Mouse (Mus musculus): Measurements from ENCODE around the gene Hs6st3. TPM values are rescaled to one million over a fixed set of nuclear protein-coding genes. Genes with fewer than 3 reads are reported as not detected.

Gene Hs6st3
- polyA plus RNA-seq, 2 experiments = 0.02 TPM; not detected in 1

- ATAC-seq (ENCODE audit: insufficient read depth) (no peak), DNase-seq (ENCODE audit: low read depth in 3 of 3, low spot score in 3 of 3) (no peak)
- Histone ChIP-seq H3K9me3 (ENCODE audit: control insufficient read depth, low read length) (no peaks in the 10 kb centered on the region), H3K36me3 (replicated peaks; ENCODE audit: control insufficient read depth, insufficient read depth, low read depth) (no peaks in the 10 kb centered on the region), H3K4me1 (replicated peaks; ENCODE audit: control insufficient read depth in 2 of 2, insufficient read depth in 2 of 2, low read length in 1 of 2) (no peaks in the 10 kb centered on the region), H3K4me2 (ENCODE audit: low read depth) (no peak overlapping the region), H3K27ac (no peak overlapping the region), H3K27me3 (ENCODE audit: control insufficient read depth, insufficient read depth, low read length) (no peaks in the 10 kb centered on the region), H3K4me3 (ENCODE audit: insufficient read depth in 1 of 2, low read depth in 2 of 2, low read length in 2 of 2) (no peak overlapping the region), H3K9ac (replicated peaks) (no peak overlapping the region)
- 60% methylated on average over 2 of the region's 2 CpGs for WGBS (ENCODE audit: insufficient replicate concordance)
- no peak for TF ChIP-seq EP300 (IDR thresholded peaks at IDR 0.05; ENCODE audit: low read depth)
- TF ChIP-seq CTCF (IDR thresholded peaks at IDR 0.05; ENCODE audit: low read depth) = no peak
Measured at GRCm38 (mm10) chr14:119233598-119233997, 95.5 kb downstream of the Hs6st3 start.

GRCm38 (mm10) chr14:119247131-119247530 is 109.0 kb downstream of the Hs6st3 start:
- ATAC-seq (ENCODE audit: insufficient read depth) (no peak), DNase-seq (ENCODE audit: low read depth in 3 of 3, low spot score in 3 of 3) (no peak)
- Histone ChIP-seq H3K27me3 (ENCODE audit: control insufficient read depth, insufficient read depth, low read length) (no peaks in the 10 kb centered on the region), H3K4me1 (replicated peaks; ENCODE audit: control insufficient read depth in 2 of 2, insufficient read depth in 2 of 2, low read length in 1 of 2) (no peaks in the 10 kb centered on the region), H3K4me2 (ENCODE audit: low read depth) (no peak overlapping the region), H3K4me3 (ENCODE audit: insufficient read depth in 1 of 2, low read depth in 2 of 2, low read length in 2 of 2) (no peak overlapping the region), H3K9me3 (ENCODE audit: control insufficient read depth, low read length) (no peaks in the 10 kb centered on the region), H3K27ac (no peak overlapping the region), H3K36me3 (replicated peaks; ENCODE audit: control insufficient read depth, insufficient read depth, low read depth) (no peaks in the 10 kb centered on the region), H3K9ac (replicated peaks) (no peak overlapping the region)
- WGBS (ENCODE audit: insufficient replicate concordance) = 69% methylated on average over 6 of the region's 6 CpGs
- TF ChIP-seq EP300 (IDR thresholded peaks at IDR 0.05; ENCODE audit: low read depth) = no peak
- TF ChIP-seq CTCF (IDR thresholded peaks at IDR 0.05; ENCODE audit: low read depth) = no peak

- Histone ChIP-seq H3K27me3 (ENCODE audit: control insufficient read depth, insufficient read depth, low read length) (no peaks in the 10 kb centered on the region), H3K36me3 (replicated peaks; ENCODE audit: control insufficient read depth, insufficient read depth, low read depth) (no peaks in the 10 kb centered on the region), H3K4me2 (ENCODE audit: low read depth) (no peak overlapping the region), H3K4me1 (replicated peaks; ENCODE audit: control insufficient read depth in 2 of 2, insufficient read depth in 2 of 2, low read length in 1 of 2) (no peaks in the 10 kb centered on the region), H3K27ac (no peak overlapping the region), H3K9ac (replicated peaks) (no peak overlapping the region), H3K4me3 (ENCODE audit: insufficient read depth in 1 of 2, low read depth in 2 of 2, low read length in 2 of 2) (no peak overlapping the region), H3K9me3 (ENCODE audit: control insufficient read depth, low read length) (no peaks in the 10 kb centered on the region)
- 40% methylated on average over 16 of the region's 16 CpGs for WGBS (ENCODE audit: insufficient replicate concordance)
- DNase-seq (ENCODE audit: low read depth in 3 of 3, low spot score in 3 of 3) (no peak), ATAC-seq (ENCODE audit: insufficient read depth) (no peak)
- no peak for TF ChIP-seq CTCF (IDR thresholded peaks at IDR 0.05; ENCODE audit: low read depth)
- TF ChIP-seq EP300 (IDR thresholded peaks at IDR 0.05; ENCODE audit: low read depth) = no peak
Measured at GRCm38 (mm10) chr14:119248001-119248607, 110.0 kb downstream of the Hs6st3 start.

- 63% methylated on average over 10 of the region's 10 CpGs for WGBS (ENCODE audit: insufficient replicate concordance)
- no peak for DNase-seq (ENCODE audit: low read depth in 3 of 3, low spot score in 3 of 3)
- no peaks in the 10 kb centered on the region for H3K9me3 ChIP-seq (ENCODE audit: control insufficient read depth, low read length)
- no peaks in the 10 kb centered on the region for H3K4me1 ChIP-seq (replicated peaks; ENCODE audit: control insufficient read depth in 2 of 2, insufficient read depth in 2 of 2, low read length in 1 of 2)
- H3K9ac ChIP-seq (replicated peaks) = no peak overlapping the region
- H3K27me3 ChIP-seq (ENCODE audit: control insufficient read depth, insufficient read depth, low read length) = no peaks in the 10 kb centered on the region
- no peaks in the 10 kb centered on the region for H3K36me3 ChIP-seq (replicated peaks; ENCODE audit: control insufficient read depth, insufficient read depth, low read depth)
- no peak overlapping the region for H3K27ac ChIP-seq
- no peak for ATAC-seq (ENCODE audit: insufficient read depth)
- no peak overlapping the region for H3K4me3 ChIP-seq (ENCODE audit: insufficient read depth in 1 of 2, low read depth in 2 of 2, low read length in 2 of 2)
- no peak for TF ChIP-seq CTCF (IDR thresholded peaks at IDR 0.05; ENCODE audit: low read depth)
- TF ChIP-seq EP300 (IDR thresholded peaks at IDR 0.05; ENCODE audit: low read depth) = no peak
- H3K4me2 ChIP-seq (ENCODE audit: low read depth) = no peak overlapping the region
Measured at GRCm38 (mm10) chr14:119250353-119250752, 112.2 kb downstream of the Hs6st3 start.

GRCm38 (mm10) chr14:119255396-119255795 is 117.3 kb downstream of the Hs6st3 start:
- ATAC-seq (ENCODE audit: insufficient read depth) = no peak
- WGBS (ENCODE audit: insufficient replicate concordance) = 59% methylated on average over 3 of the region's 3 CpGs

More at GRCm38 (mm10) chr14:119255396-119255795, 117.3 kb downstream of the Hs6st3 start:
- no peak for DNase-seq (ENCODE audit: low read depth in 3 of 3, low spot score in 3 of 3)
- no peak for TF ChIP-seq EP300 (IDR thresholded peaks at IDR 0.05; ENCODE audit: low read depth)
- TF ChIP-seq CTCF (IDR thresholded peaks at IDR 0.05; ENCODE audit: low read depth) = no peak
- H3K4me2 ChIP-seq (ENCODE audit: low read depth) = no peak overlapping the region
- no peaks in the 10 kb centered on the region for H3K36me3 ChIP-seq (replicated peaks; ENCODE audit: control insufficient read depth, insufficient read depth, low read depth)
- H3K9ac ChIP-seq (replicated peaks) = no peak overlapping the region
- H3K4me3 ChIP-seq (ENCODE audit: insufficient read depth in 1 of 2, low read depth in 2 of 2, low read length in 2 of 2) = no peak overlapping the region
- no peaks in the 10 kb centered on the region for H3K27me3 ChIP-seq (ENCODE audit: control insufficient read depth, insufficient read depth, low read length)
- no peak overlapping the region for H3K27ac ChIP-seq
- no peaks in the 10 kb centered on the region for H3K9me3 ChIP-seq (ENCODE audit: control insufficient read depth, low read length)
- no peaks in the 10 kb centered on the region for H3K4me1 ChIP-seq (replicated peaks; ENCODE audit: control insufficient read depth in 2 of 2, insufficient read depth in 2 of 2, low read length in 1 of 2)

Measured in liver, embryonic 14.5 days (tissue).